Mouse (Mus musculus): Measurements from ENCODE around the gene Dnajc19. TPM values are rescaled to one million over a fixed set of nuclear protein-coding genes. Genes with fewer than 3 reads are reported as not detected.

Gene Dnajc19
- polyA plus RNA-seq, 1 experiment from 2014 or later, result 185 TPM

- no peak overlapping the region for H3K9ac ChIP-seq (ENCODE audit: low read depth, low read length)
- no peaks in the 10 kb centered on the region for H3K36me3 ChIP-seq (ENCODE audit: control insufficient read depth, insufficient read depth, low read length)
- H3K4me1 ChIP-seq (ENCODE audit: control insufficient read depth, insufficient read depth, low read length), result no peaks in the 10 kb centered on the region
- H3K27me3 ChIP-seq (replicated peaks; ENCODE audit: control insufficient read depth, insufficient read depth, low read length), result no peaks in the 10 kb centered on the region
- WGBS, result 54% methylated on average over 4 of the region's 4 CpGs
- H3K9me3 ChIP-seq (ENCODE audit: control insufficient read depth, low read length), result no peaks in the 10 kb centered on the region
- H3K4me3 ChIP-seq (ENCODE audit: low read length), result no peak overlapping the region
- no peak overlapping the region for H3K4me2 ChIP-seq (ENCODE audit: low read depth, low read length)
- ATAC-seq, result no peak
- no peak overlapping the region for H3K27ac ChIP-seq (ENCODE audit: low read length)
Observed at GRCm38 (mm10) chr3:34007611-34008010, 73.5 kb downstream of the Dnajc19 start.

DNA sequence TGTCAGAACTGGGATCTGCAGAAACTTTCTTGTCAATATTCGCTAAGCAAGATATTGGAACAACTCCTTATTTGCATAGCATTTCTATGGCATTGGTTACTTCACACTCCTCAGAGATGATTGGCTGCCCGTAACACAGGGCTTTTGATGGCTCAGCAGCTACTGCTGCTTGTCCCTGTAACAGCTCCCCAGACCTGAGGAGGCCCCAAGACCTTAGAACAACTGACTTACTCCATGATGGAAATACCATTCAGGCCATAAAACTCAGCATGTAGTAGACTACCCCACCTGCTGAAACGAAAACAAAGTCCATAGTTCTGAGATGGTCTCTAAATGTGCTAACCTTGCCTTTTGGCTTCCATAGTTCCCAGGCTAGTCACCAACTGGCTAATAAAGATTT lies 74.3 kb downstream of the Dnajc19 start:
- Histone ChIP-seq H3K36me3 (ENCODE audit: control insufficient read depth, insufficient read depth, low read length) (no peaks in the 10 kb centered on the region), H3K4me3 (ENCODE audit: low read length) (no peak overlapping the region), H3K27me3 (replicated peaks; ENCODE audit: control insufficient read depth, insufficient read depth, low read length) (no peaks in the 10 kb centered on the region), H3K27ac (ENCODE audit: low read length) (no peak overlapping the region), H3K4me2 (ENCODE audit: low read depth, low read length) (no peak overlapping the region), H3K9me3 (ENCODE audit: control insufficient read depth, low read length) (no peaks in the 10 kb centered on the region), H3K9ac (ENCODE audit: low read depth, low read length) (no peak overlapping the region), H3K4me1 (ENCODE audit: control insufficient read depth, insufficient read depth, low read length) (no peaks in the 10 kb centered on the region)
- peak; percentile 80 for ATAC-seq
- 48% methylated on average over 3 of the region's 3 CpGs for WGBS

DNA sequence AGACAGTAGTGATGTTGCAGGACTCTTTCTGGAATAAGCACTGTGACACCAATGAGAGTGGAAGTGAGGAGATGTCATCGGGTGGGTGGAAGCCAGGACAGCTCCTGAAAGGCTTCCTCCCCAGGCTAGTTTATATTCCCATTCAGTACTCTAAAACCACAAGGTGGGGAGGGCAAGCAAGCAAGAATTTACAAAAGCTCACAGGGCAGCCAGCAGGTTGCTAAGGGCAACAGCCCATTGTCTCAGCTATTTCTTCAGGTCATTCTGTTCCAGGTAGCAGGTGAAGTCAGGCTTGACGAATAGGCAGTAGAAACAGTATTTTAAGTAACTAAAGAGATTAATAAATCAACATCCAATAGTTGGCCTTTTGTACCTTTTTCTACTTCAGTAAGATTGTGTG lies 74.8 kb downstream of the Dnajc19 start:
- H3K9ac ChIP-seq (ENCODE audit: low read depth, low read length), result no peak overlapping the region
- H3K4me2 ChIP-seq (ENCODE audit: low read depth, low read length), result no peak overlapping the region
- H3K9me3 ChIP-seq (ENCODE audit: control insufficient read depth, low read length), result no peaks in the 10 kb centered on the region
- H3K36me3 ChIP-seq (ENCODE audit: control insufficient read depth, insufficient read depth, low read length), result no peaks in the 10 kb centered on the region
- 61% methylated on average over 2 of the region's 2 CpGs for WGBS
- no peak overlapping the region for H3K4me3 ChIP-seq (ENCODE audit: low read length)
- no peaks in the 10 kb centered on the region for H3K4me1 ChIP-seq (ENCODE audit: control insufficient read depth, insufficient read depth, low read length)
- no peaks in the 10 kb centered on the region for H3K27me3 ChIP-seq (replicated peaks; ENCODE audit: control insufficient read depth, insufficient read depth, low read length)
- H3K27ac ChIP-seq (ENCODE audit: low read length), result no peak overlapping the region
- no peak for ATAC-seq

Other genes starting within 250 kb of the Dnajc19 start
- 1.9 and 2.2 TPM in 2 replicates for gene Ccdc39, start 237.0 kb downstream of the Dnajc19 start, polyA plus RNA-seq (2015; fragmentation: Nextera tagmentation; extraction: Ambion mirVana)
- gene Fxr1, start 61.4 kb downstream of the Dnajc19 start, polyA plus RNA-seq (2015; fragmentation: Nextera tagmentation; extraction: Ambion mirVana), result 34.9 and 35.3 TPM in 2 replicates

All from intestine, embryonic 16.5 days (tissue).